Mouse (Mus musculus): ENCODE results near the gene Syk.
A peak's percentile ranks its signal among the peaks of the same experiment; 100 is the strongest.

Gene Syk

GRCm38 (mm10) chr13:52569194-52569769, 13.7 kb upstream of the Syk start:
- no peak for DNase-seq

- no peak for DNase-seq
These were observed 12.7 kb upstream of the Syk start for GRCm38 (mm10) chr13:52570276-52570675.

- DNase-seq: no peak
These were observed 11.2 kb upstream of the Syk start for GRCm38 (mm10) chr13:52571591-52572384.

GRCm38 (mm10) chr13:52572451-52573446, 10.2 kb upstream of the Syk start:
- no peak for DNase-seq

- no peak for DNase-seq
These were observed 8.7 kb upstream of the Syk start for GRCm38 (mm10) chr13:52574311-52574710.

GRCm38 (mm10) chr13:52575483-52575882, 7.5 kb upstream of the Syk start:
- no peak for DNase-seq

- DNase-seq: no peak
These were observed 6.9 kb upstream of the Syk start for GRCm38 (mm10) chr13:52576021-52576614.

- no peak for DNase-seq
These were observed 6.1 kb upstream of the Syk start for GRCm38 (mm10) chr13:52576841-52577240.

GRCm38 (mm10) chr13:52577326-52577920, 5.5 kb upstream of the Syk start:
- DNase-seq: no peak

- DNase-seq: no peak
These were observed 5.0 kb upstream of the Syk start for GRCm38 (mm10) chr13:52577939-52578338.

GRCm38 (mm10) chr13:52578776-52579175, 4.2 kb upstream of the Syk start:
- no peak for DNase-seq

- peak; percentile 32 to 47 for DNase-seq
These were observed 481 bp upstream of the Syk start for GRCm38 (mm10) chr13:52582506-52582877.

- DNase-seq: no peak
These were observed 1.1 kb downstream of the Syk start for GRCm38 (mm10) chr13:52583943-52584562.

GRCm38 (mm10) chr13:52584654-52585455, 1.9 kb downstream of the Syk start:
- peak; percentile 58 to 77 for DNase-seq

GRCm38 (mm10) chr13:52587761-52588160, 4.8 kb downstream of the Syk start:
- no peak for DNase-seq

- no peak for DNase-seq
These were observed 6.1 kb downstream of the Syk start for GRCm38 (mm10) chr13:52589043-52589442.

- no peak for DNase-seq
These were observed 8.9 kb downstream of the Syk start for GRCm38 (mm10) chr13:52591831-52592230.

- no peak for DNase-seq
These were observed 13.7 kb downstream of the Syk start for GRCm38 (mm10) chr13:52596692-52597091.

GRCm38 (mm10) chr13:52597092-52597678, 14.2 kb downstream of the Syk start:
- DNase-seq: no peak

- DNase-seq: no peak
These were observed 15.3 kb downstream of the Syk start for GRCm38 (mm10) chr13:52598233-52598632.

Data from thymus, adult 18-20 months (tissue).